Mouse (Mus musculus) left cerebral cortex, adult 9 months (tissue): ENCODE measurements around the gene Sft2d1.

Experiments used
- DNase-seq, 2 experiments: peaks; one replicate each; pipeline ENCODE4 v3.0.0; 2022; ENCODE audit warnings: low spot score in 2 of 2

Sft2d1 gene

GRCm38 (mm10) chr17:8310838-8311614 is at the start of gene Sft2d1:
Sft2d1 (plus strand) TSS chr17:8311102.
- peak; percentile 89 to 98 for DNase-seq

- peak; percentile 61 to 81 for DNase-seq
Observed at GRCm38 (mm10) chr17:8264638-8265037, 46.3 kb upstream of the Sft2d1 start.

- DNase-seq = no peak
Observed at GRCm38 (mm10) chr17:8272054-8272749, 38.7 kb upstream of the Sft2d1 start.

- no peak for DNase-seq
Observed at GRCm38 (mm10) chr17:8272951-8273350, 38.0 kb upstream of the Sft2d1 start.

- no peak for DNase-seq
Observed at GRCm38 (mm10) chr17:8276071-8276470, 34.8 kb upstream of the Sft2d1 start.

- DNase-seq = no peak
Observed at GRCm38 (mm10) chr17:8276680-8277079, 34.2 kb upstream of the Sft2d1 start.

GRCm38 (mm10) chr17:8277266-8277665 is 33.6 kb upstream of the Sft2d1 start:
- DNase-seq = no peak

- no peak for DNase-seq
Observed at GRCm38 (mm10) chr17:8278356-8278755, 32.5 kb upstream of the Sft2d1 start.

- DNase-seq = peak; percentile 93 to 96
Observed at GRCm38 (mm10) chr17:8282821-8283525, 27.9 kb upstream of the Sft2d1 start, which contains the start of gene Mpc1. Mpc1 (plus strand) TSS chr17:8282904.

GRCm38 (mm10) chr17:8283526-8284253 is 27.2 kb upstream of the Sft2d1 start:
- peak; percentile 91 to 95 for DNase-seq

GRCm38 (mm10) chr17:8284254-8284661 is 26.6 kb upstream of the Sft2d1 start:
- peak in 1 of 2 experiments; percentile 22 for DNase-seq

- no peak for DNase-seq
Observed at GRCm38 (mm10) chr17:8285056-8285455, 25.8 kb upstream of the Sft2d1 start.

- DNase-seq = no peak
Observed at GRCm38 (mm10) chr17:8286987-8287386, 23.9 kb upstream of the Sft2d1 start.

- DNase-seq = no peak
Observed at GRCm38 (mm10) chr17:8289993-8290679, 20.8 kb upstream of the Sft2d1 start.

- no peak for DNase-seq
Observed at GRCm38 (mm10) chr17:8290736-8291135, 20.2 kb upstream of the Sft2d1 start.

GRCm38 (mm10) chr17:8295825-8296224 is 15.1 kb upstream of the Sft2d1 start:
- DNase-seq = no peak

GRCm38 (mm10) chr17:8296313-8296844 is 14.5 kb upstream of the Sft2d1 start:
- no peak for DNase-seq

GRCm38 (mm10) chr17:8297746-8298145 is 13.2 kb upstream of the Sft2d1 start:
- DNase-seq = no peak

- DNase-seq = no peak
Observed at GRCm38 (mm10) chr17:8298281-8298680, 12.6 kb upstream of the Sft2d1 start.

GRCm38 (mm10) chr17:8299524-8299923 is 11.4 kb upstream of the Sft2d1 start:
- DNase-seq = no peak

GRCm38 (mm10) chr17:8301515-8301914 is 9.4 kb upstream of the Sft2d1 start:
- no peak for DNase-seq
